Mouse (Mus musculus): ENCODE results near the gene Tomm20l. TPM values are rescaled to one million over a fixed set of nuclear protein-coding genes. Genes with fewer than 3 reads are reported as not detected.
"Not testable (repeated sequence)": the region's sequence is repeated elsewhere in the genome, so short reads cannot be mapped to it uniquely, and the experiment has no call there.

Tomm20l gene
- polyA plus RNA-seq (2015; fragmentation: Nextera tagmentation; extraction: Ambion mirVana) = not detected in 2 replicates

GRCm38 (mm10) chr12:71111331-71111730, at the start of gene Tomm20l:
Tomm20l (plus strand) TSS chr12:71111428.
- Histone ChIP-seq H3K27me3 (peaks cover 7% of the 10 kb centered on the region; the same call in 1 of the 2 replicates), H3K9ac (peak within 1 kb of the TSS; percentile 31; the same call in 1 of the 2 replicates)
- WGBS = 12% methylated on average over 33 of the region's 33 CpGs

GRCm38 (mm10) chr12:71069846-71070245, 41.4 kb upstream of the Tomm20l start:
- Histone ChIP-seq H3K4me2 (replicated peaks) (no peak overlapping the region), H3K27ac (no peak overlapping the region), H3K4me1 (no peaks in the 10 kb centered on the region), H3K36me3 (peaks cover 81% of the 10 kb centered on the region), H3K9ac (no peak overlapping the region), H3K27me3 (no peaks in the 10 kb centered on the region), H3K9me3 (no peaks in the 10 kb centered on the region), H3K4me3 (no peak overlapping the region)
- no peak for ATAC-seq (ENCODE audit: low FRiP score, low read depth)
- WGBS = 93% methylated on average over 17 of the region's 17 CpGs

More at GRCm38 (mm10) chr12:71111331-71111730, at the start of gene Tomm20l:
- H3K27ac ChIP-seq = no peak within 1 kb of the TSS
- no peaks in the 10 kb centered on the region for H3K36me3 ChIP-seq
- peaks cover 13% of the 10 kb centered on the region for H3K4me1 ChIP-seq
- peak within 1 kb of the TSS; percentile 64 for H3K4me2 ChIP-seq (replicated peaks)
- H3K9me3 ChIP-seq = no peaks in the 10 kb centered on the region
- peak within 1 kb of the TSS; percentile 32 for H3K4me3 ChIP-seq
- ATAC-seq (ENCODE audit: low FRiP score, low read depth) = no peak

GRCm38 (mm10) chr12:71072048-71072447, 39.2 kb upstream of the Tomm20l start:
- Histone ChIP-seq H3K27ac (no peak overlapping the region), H3K4me3 (no peak overlapping the region), H3K36me3 (peaks cover 87% of the 10 kb centered on the region), H3K4me2 (replicated peaks) (no peak overlapping the region), H3K9me3 (no peaks in the 10 kb centered on the region), H3K4me1 (no peaks in the 10 kb centered on the region), H3K27me3 (no peaks in the 10 kb centered on the region), H3K9ac (no peak overlapping the region)
- ATAC-seq (ENCODE audit: low FRiP score, low read depth) = no peak
- 94% methylated on average over 4 of the region's 4 CpGs for WGBS

DNA sequence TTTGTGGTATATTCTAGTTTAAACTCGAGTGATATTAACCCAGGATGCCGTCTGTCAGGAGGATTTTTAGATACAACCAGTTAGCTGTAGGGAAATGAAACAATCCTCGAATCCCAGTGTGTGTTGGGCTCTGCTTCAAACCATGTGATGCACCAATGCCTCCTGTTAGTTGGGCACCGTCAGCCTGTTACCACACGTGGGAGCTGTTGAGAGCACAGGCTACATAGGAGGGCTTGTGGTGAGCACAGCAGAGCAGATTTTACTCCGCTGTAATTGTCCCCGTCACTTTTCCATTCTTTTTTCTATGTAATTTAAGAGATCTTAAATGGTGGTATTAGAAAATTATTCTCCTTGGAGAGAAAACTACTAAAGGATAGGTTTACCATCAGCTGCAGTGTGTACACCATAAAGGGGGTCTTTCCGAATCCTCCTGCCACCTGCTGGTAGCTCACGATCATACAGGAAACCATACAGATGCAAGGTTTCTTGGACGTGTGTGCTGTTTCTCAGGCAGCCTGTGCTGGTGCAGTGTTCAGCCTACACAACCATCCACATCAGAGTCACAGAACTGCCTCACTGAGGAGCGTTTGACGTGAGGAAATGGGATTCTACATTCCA, 38.0 kb upstream of the Tomm20l start:
- ATAC-seq (ENCODE audit: low FRiP score, low read depth) = no peak
- Histone ChIP-seq H3K36me3 (peaks cover 75% of the 10 kb centered on the region), H3K27me3 (no peaks in the 10 kb centered on the region), H3K27ac (no peak overlapping the region), H3K9me3 (no peaks in the 10 kb centered on the region), H3K4me3 (no peak overlapping the region), H3K9ac (no peak overlapping the region), H3K4me2 (replicated peaks) (no peak overlapping the region), H3K4me1 (no peaks in the 10 kb centered on the region)
- WGBS = 64% methylated on average over 12 of the region's 12 CpGs

- H3K27ac ChIP-seq = no peak overlapping the region
- H3K9me3 ChIP-seq = no peaks in the 10 kb centered on the region
- WGBS = 91% methylated on average over 8 of the region's 8 CpGs
- ATAC-seq (ENCODE audit: low FRiP score, low read depth) = no peak
- no peak overlapping the region for H3K9ac ChIP-seq
- H3K36me3 ChIP-seq = peaks cover 26% of the 10 kb centered on the region
- H3K27me3 ChIP-seq = no peaks in the 10 kb centered on the region
- no peaks in the 10 kb centered on the region for H3K4me1 ChIP-seq
- no peak overlapping the region for H3K4me3 ChIP-seq
- no peak overlapping the region for H3K4me2 ChIP-seq (replicated peaks)
These were observed 24.9 kb upstream of the Tomm20l start for GRCm38 (mm10) chr12:71086331-71086730.

GRCm38 (mm10) chr12:71104275-71104674, 7.0 kb upstream of the Tomm20l start:
- H3K4me1 ChIP-seq; H3K27me3 ChIP-seq; H3K4me3 ChIP-seq; H3K9me3 ChIP-seq; H3K4me2 ChIP-seq (replicated peaks); ATAC-seq (ENCODE audit: low FRiP score, low read depth); H3K27ac ChIP-seq; H3K36me3 ChIP-seq; H3K9ac ChIP-seq: not testable (repeated sequence)
- WGBS = 93% methylated on average over 4 of the region's 4 CpGs

DNA sequence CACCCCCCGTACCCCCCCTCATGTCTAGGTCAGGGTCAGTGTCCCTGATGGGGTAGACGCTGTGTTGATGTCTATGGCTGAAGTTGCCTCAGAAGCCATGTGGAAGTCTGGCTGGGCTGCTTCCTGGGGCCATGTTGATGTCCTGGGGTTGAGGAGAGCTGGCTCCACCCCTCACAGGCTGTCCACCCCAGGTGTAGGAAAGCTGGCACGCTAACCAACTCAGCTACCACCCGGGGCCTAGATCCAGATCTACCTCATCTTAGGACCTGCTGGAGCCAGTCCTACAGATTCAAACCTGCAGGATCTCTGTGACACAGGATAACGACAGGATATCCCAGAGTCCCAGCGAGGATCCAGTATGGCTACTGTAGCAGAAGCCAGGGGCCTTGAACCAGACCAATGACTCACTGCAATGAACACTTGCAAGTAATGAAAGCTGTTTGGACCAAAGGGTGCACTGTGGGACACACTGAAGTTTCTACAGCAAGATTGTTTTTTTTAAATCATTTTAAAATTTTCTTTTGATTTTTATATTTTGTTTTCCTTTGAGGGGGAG, 3.9 kb upstream of the Tomm20l start:
- Histone ChIP-seq H3K4me3 (no peak overlapping the region), H3K27me3 (peaks cover 7% of the 10 kb centered on the region; the same call in 1 of the 2 replicates), H3K4me1 (peaks cover 5% of the 10 kb centered on the region; the same call in 1 of the 2 replicates), H3K36me3 (no peaks in the 10 kb centered on the region), H3K4me2 (replicated peaks) (no peak overlapping the region), H3K9me3 (no peaks in the 10 kb centered on the region), H3K27ac (no peak overlapping the region), H3K9ac (no peak overlapping the region)
- ATAC-seq (ENCODE audit: low FRiP score, low read depth) = no peak
- WGBS = 84% methylated on average over 6 of the region's 6 CpGs

DNA sequence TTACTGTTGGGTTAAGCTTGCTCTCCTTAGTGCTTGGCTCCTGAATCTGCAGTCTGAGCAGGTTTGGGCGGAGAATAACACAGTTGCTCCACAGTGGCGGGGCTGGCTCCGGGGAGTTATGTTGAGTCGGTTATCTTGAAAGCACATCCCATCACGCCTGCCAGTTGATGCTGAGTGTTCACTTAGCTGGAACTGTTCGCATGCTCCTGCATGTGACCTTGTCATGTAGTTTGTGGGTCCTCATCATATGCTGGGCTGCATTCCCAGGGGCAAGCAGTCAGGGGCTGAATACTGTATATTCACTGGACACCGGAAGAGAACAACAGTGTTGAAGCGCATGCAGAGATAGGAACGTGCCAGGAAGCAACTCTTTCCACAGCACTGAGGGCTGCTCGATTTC, 1.8 kb downstream of the Tomm20l start:
- H3K4me3 ChIP-seq = no peak overlapping the region
- peaks cover 7% of the 10 kb centered on the region; the same call in 1 of the 2 replicates for H3K27me3 ChIP-seq
- H3K27ac ChIP-seq = no peak overlapping the region
- H3K4me1 ChIP-seq = peaks cover 13% of the 10 kb centered on the region
- no peaks in the 10 kb centered on the region for H3K36me3 ChIP-seq
- H3K4me2 ChIP-seq (replicated peaks) = no peak overlapping the region
- ATAC-seq (ENCODE audit: low FRiP score, low read depth) = no peak
- H3K9ac ChIP-seq = no peak overlapping the region
- 88% methylated on average over 10 of the region's 10 CpGs for WGBS
- no peaks in the 10 kb centered on the region for H3K9me3 ChIP-seq

- H3K27ac ChIP-seq = no peak overlapping the region
- 31% methylated on average over 12 of the region's 12 CpGs for WGBS
- H3K4me1 ChIP-seq = peaks cover 13% of the 10 kb centered on the region
- H3K4me2 ChIP-seq (replicated peaks) = peak overlapping the region; percentile 40
- ATAC-seq (ENCODE audit: low FRiP score, low read depth) = no peak
- H3K9me3 ChIP-seq = no peaks in the 10 kb centered on the region
- H3K9ac ChIP-seq = no peak overlapping the region
- H3K27me3 ChIP-seq = peaks cover 7% of the 10 kb centered on the region; the same call in 1 of the 2 replicates
- H3K4me3 ChIP-seq = no peak overlapping the region
- no peaks in the 10 kb centered on the region for H3K36me3 ChIP-seq
These were observed 2.6 kb downstream of the Tomm20l start for GRCm38 (mm10) chr12:71113675-71114288.

DNA sequence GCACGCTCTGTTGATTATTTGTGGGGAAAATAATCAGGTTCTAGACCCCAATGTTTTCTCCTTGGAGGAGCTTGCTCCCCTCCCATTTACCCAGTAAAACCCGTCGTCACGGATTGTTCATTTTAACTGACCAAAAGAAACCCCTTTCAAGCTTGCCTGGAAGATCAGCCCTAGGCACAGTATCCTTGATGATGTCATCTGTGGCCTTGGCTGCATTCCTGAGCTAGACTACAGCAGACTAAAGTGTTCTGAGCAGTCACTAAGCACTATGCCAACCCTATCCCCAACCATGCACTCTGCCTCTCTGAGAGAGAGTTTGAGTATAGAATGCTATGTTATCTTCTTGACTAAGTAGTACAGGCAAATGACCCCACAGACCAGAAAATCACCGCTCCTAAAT, 5.2 kb downstream of the Tomm20l start:
- Histone ChIP-seq H3K9ac (no peak overlapping the region), H3K4me2 (replicated peaks) (no peak overlapping the region), H3K36me3 (no peaks in the 10 kb centered on the region; the same call in 1 of the 2 replicates), H3K4me3 (no peak overlapping the region), H3K27ac (no peak overlapping the region), H3K4me1 (peaks cover 10% of the 10 kb centered on the region), H3K27me3 (peaks cover 7% of the 10 kb centered on the region; the same call in 1 of the 2 replicates), H3K9me3 (no peaks in the 10 kb centered on the region)
- 81% methylated on average over 5 of the region's 5 CpGs for WGBS
- ATAC-seq (ENCODE audit: low FRiP score, low read depth) = no peak

GRCm38 (mm10) chr12:71122731-71123130, 11.5 kb downstream of the Tomm20l start:
- ATAC-seq (ENCODE audit: low FRiP score, low read depth) = no peak
- Histone ChIP-seq H3K4me1 (no peaks in the 10 kb centered on the region), H3K9ac (no peak overlapping the region), H3K4me3 (no peak overlapping the region), H3K27me3 (no peaks in the 10 kb centered on the region), H3K27ac (no peak overlapping the region), H3K36me3 (peaks cover 43% of the 10 kb centered on the region), H3K4me2 (replicated peaks) (no peak overlapping the region), H3K9me3 (no peaks in the 10 kb centered on the region)
- 93% methylated on average over 10 of the region's 10 CpGs for WGBS

- Histone ChIP-seq H3K27ac (no peak overlapping the region), H3K9ac (no peak overlapping the region), H3K36me3 (peaks cover 43% of the 10 kb centered on the region), H3K4me2 (replicated peaks) (no peak overlapping the region), H3K27me3 (no peaks in the 10 kb centered on the region), H3K9me3 (no peaks in the 10 kb centered on the region), H3K4me1 (no peaks in the 10 kb centered on the region), H3K4me3 (no peak overlapping the region)
- no peak for ATAC-seq (ENCODE audit: low FRiP score, low read depth)
- 93% methylated on average over 9 of the region's 9 CpGs for WGBS
These were observed 12.1 kb downstream of the Tomm20l start for GRCm38 (mm10) chr12:71123286-71123685.

Measured in limb, embryonic 13.5 days (tissue).